Mouse (Mus musculus): Measurements from ENCODE around the gene Gm7030.
"Not testable (repeated sequence)": the region's sequence is repeated elsewhere in the genome, so short reads cannot be mapped to it uniquely, and the experiment has no call there.

- not testable (repeated sequence) for TF ChIP-seq CTCF (conservative IDR thresholded peaks at IDR 0.05; ENCODE audit: insufficient read depth, insufficient read length, low read depth, low read length); POLR2A (IDR thresholded peaks at IDR 0.05; ENCODE audit: low read depth, low read length)
Measured at GRCm38 (mm10) chr17:36178938-36179337, 49.7 kb upstream of the Gm7030 start.

All from kidney, adult 2 months (tissue).